Mouse (Mus musculus) midbrain, postnatal 0 days (tissue): Measurements from ENCODE around the gene H13. TPM values are rescaled to one million over a fixed set of nuclear protein-coding genes. Genes with fewer than 3 reads are reported as not detected.

ENCODE experiments used
- ATAC-seq: fragments of 200-750 bp; cut with Nextera tagmentation; 2 replicates; pipeline ENCODE4 v1.8.0; 2017; ENCODE audit warnings: moderate number of reproducible peaks, mild to moderate bottlenecking, moderate TSS enrichment, moderate library complexity; ENCODE audit not compliant: low FRiP score
- DNase-seq: peaks from one replicate; pipeline ENCODE4 v3.0.0-alpha.2; 2015; ENCODE audit warnings: low spot score
- H3K27ac ChIP-seq: fragments of 300-500 bp; sonication (generic); 2 replicates; pipeline ENCODE4 v1.5.1; 2014; ENCODE audit warnings: low read depth, mild to moderate bottlenecking, low read length, mixed read lengths
- H3K27me3 ChIP-seq: fragments of 300-500 bp; sonication (generic); 2 replicates; pipeline ENCODE4 v1.6.1; 2014; ENCODE audit warnings: low read length, control low read depth, mixed read lengths; ENCODE audit not compliant: insufficient read depth
- H3K36me3 ChIP-seq: fragments of 300-500 bp; sonication (generic); 2 replicates; pipeline ENCODE4 v1.6.1; 2014; ENCODE audit warnings: low read length, control low read depth, mixed read lengths; ENCODE audit not compliant: insufficient read depth
- H3K4me1 ChIP-seq: fragments of 300-500 bp; sonication (generic); 2 replicates; pipeline ENCODE4 v1.6.1; 2014; ENCODE audit warnings: mild to moderate bottlenecking, control low read depth, antibody characterized with exemption, low read length, mixed read lengths; ENCODE audit not compliant: insufficient read depth
- H3K4me2 ChIP-seq: fragments of 300-500 bp; sonication (generic); 2 replicates; pipeline ENCODE4 v1.6.1; 2014; ENCODE audit warnings: low read depth, mild to moderate bottlenecking, low read length, mixed read lengths; ENCODE audit not compliant: poor library complexity, severe bottlenecking
- H3K4me3 ChIP-seq: fragments of 300-500 bp; sonication (generic); 2 replicates; pipeline ENCODE4 v1.5.1; 2014; ENCODE audit warnings: low read depth, mild to moderate bottlenecking, low read length, moderate library complexity
- H3K9ac ChIP-seq: fragments of 300-500 bp; sonication (generic); replicated peaks from 2 replicates; pipeline ENCODE4 v1.6.1; 2014; ENCODE audit warnings: mild to moderate bottlenecking, low read length, moderate library complexity, mixed read lengths; ENCODE audit not compliant: poor library complexity, severe bottlenecking
- H3K9me3 ChIP-seq: fragments of 300-500 bp; sonication (generic); 2 replicates; pipeline ENCODE4 v1.6.1; 2016; ENCODE audit warnings: low read length, control low read depth
- CTCF ChIP-seq: IDR thresholded peaks from 2 replicates; pipeline ENCODE4 v1.5.1; 2016; ENCODE audit warnings: antibody characterized with exemption, mild to moderate bottlenecking
- WGBS: fragments of 180-500 bp; shearing (Covaris S2); extraction: QIAGEN DNeasy Blood & Tissue Kit; methylation state at CpG from one replicate; pipeline ENCODE4 v1.1.7; 2014; 5-methylcytosine and 5-hydroxymethylcytosine counted together
- polyA plus RNA-seq: library from polyadenylated mRNA; unstranded; fragments of >200 nt; fragmentation: Nextera tagmentation; extraction: Ambion mirVana; gene quantifications from 2 replicates; pipeline ENCODE4 v1.2.1, GENCODE M21; 2015
- total RNA-seq: library from RNA; depleted of rRNA; stranded (reverse); fragments of >200 nt; gene quantifications from 2 replicates; pipeline ENCODE4 v1.2.3, GENCODE M21; 2014; rRNA removed

Gene H13
- total RNA-seq (166 and 173 TPM in 2 replicates), polyA plus RNA-seq (175 and 182 TPM in 2 replicates)

- H3K9ac ChIP-seq: peak within 1 kb of the TSS; percentile 97
- H3K27ac ChIP-seq: peak within 1 kb of the TSS; percentile 98
- TF ChIP-seq CTCF: peak; percentile 99
- peak within 1 kb of the TSS; percentile 95 for H3K4me2 ChIP-seq
- no peaks in the 10 kb centered on the region for H3K27me3 ChIP-seq
- ATAC-seq (peak; percentile 85), DNase-seq (peak; percentile 97)
- no peaks in the 10 kb centered on the region for H3K9me3 ChIP-seq
- 0% methylated on average over 31 of the region's 35 CpGs for WGBS
- peak within 1 kb of the TSS; percentile 73 for H3K4me3 ChIP-seq
- peaks cover 15% of the 10 kb centered on the region for H3K4me1 ChIP-seq
- H3K36me3 ChIP-seq: 0 out of 2 replicates have a peak, but pooled peaks cover 6% of the 10 kb centered on the region
Observed at GRCm38 (mm10) chr2:152669256-152669638, at the start of gene H13. TSS of gene H13 (plus strand) at chr2:152669461.

GRCm38 (mm10) chr2:152620367-152621134 is 48.7 kb upstream of the H13 start:
- Histone ChIP-seq H3K4me3 (no peak overlapping the region), H3K27ac (no peak overlapping the region), H3K27me3 (peaks cover 1% of the 10 kb centered on the region; the same call in 1 of the 2 replicates), H3K36me3 (no peaks in the 10 kb centered on the region), H3K4me2 (no peak overlapping the region), H3K9ac (no peak overlapping the region), H3K9me3 (no peaks in the 10 kb centered on the region), H3K4me1 (no peaks in the 10 kb centered on the region)
- no peak for ATAC-seq
- 80% methylated on average over 9 of the region's 9 CpGs for WGBS
- TF ChIP-seq CTCF: no peak
- DNase-seq: no peak

GRCm38 (mm10) chr2:152622151-152622550 is 47.1 kb upstream of the H13 start:
- no peak overlapping the region for H3K4me3 ChIP-seq
- no peak overlapping the region for H3K27ac ChIP-seq
- ATAC-seq (no peak), DNase-seq (no peak)
- H3K27me3 ChIP-seq: peaks cover 7% of the 10 kb centered on the region
- WGBS: 89% methylated on average over 13 of the region's 13 CpGs
- no peaks in the 10 kb centered on the region for H3K4me1 ChIP-seq
- no peaks in the 10 kb centered on the region for H3K36me3 ChIP-seq
- no peak for TF ChIP-seq CTCF
- no peaks in the 10 kb centered on the region for H3K9me3 ChIP-seq
- H3K4me2 ChIP-seq: no peak overlapping the region
- no peak overlapping the region for H3K9ac ChIP-seq

- WGBS: 82% methylated on average over 7 of the region's 7 CpGs
- Histone ChIP-seq H3K27me3 (peaks cover 9% of the 10 kb centered on the region), H3K9me3 (no peaks in the 10 kb centered on the region), H3K36me3 (no peaks in the 10 kb centered on the region), H3K9ac (no peak within 1 kb of the TSS), H3K4me2 (no peak within 1 kb of the TSS), H3K27ac (no peak within 1 kb of the TSS), H3K4me3 (no peak within 1 kb of the TSS), H3K4me1 (no peaks in the 10 kb centered on the region)
- no peak for ATAC-seq
- TF ChIP-seq CTCF: no peak
- no peak for DNase-seq
Observed at GRCm38 (mm10) chr2:152622953-152623352, 46.3 kb upstream of the H13 start, which contains the start of gene Defb25. TSS of gene Defb25 (minus strand) at chr2:152623053.

- no peak overlapping the region for H3K9ac ChIP-seq
- no peak for DNase-seq
- no peak overlapping the region for H3K4me2 ChIP-seq
- no peak overlapping the region for H3K4me3 ChIP-seq
- ATAC-seq: no peak
- H3K9me3 ChIP-seq: no peaks in the 10 kb centered on the region
- peaks cover 16% of the 10 kb centered on the region for H3K27me3 ChIP-seq
- H3K36me3 ChIP-seq: no peaks in the 10 kb centered on the region
- WGBS: 95% methylated on average over 2 of the region's 2 CpGs
- H3K27ac ChIP-seq: no peak overlapping the region
- no peaks in the 10 kb centered on the region for H3K4me1 ChIP-seq
- TF ChIP-seq CTCF: no peak
Observed at GRCm38 (mm10) chr2:152624566-152624965, 44.7 kb upstream of the H13 start.

- peaks cover 18% of the 10 kb centered on the region for H3K27me3 ChIP-seq
- ATAC-seq (peak; percentile 69), DNase-seq (peak; percentile 47)
- H3K36me3 ChIP-seq: no peaks in the 10 kb centered on the region
- H3K4me2 ChIP-seq: no peak overlapping the region
- H3K9me3 ChIP-seq: no peaks in the 10 kb centered on the region
- peak; percentile 40; the same call in 1 of the 2 replicates for TF ChIP-seq CTCF
- no peak overlapping the region for H3K27ac ChIP-seq
- H3K4me3 ChIP-seq: no peak overlapping the region
- 8% methylated on average over 1 of the region's 1 CpGs for WGBS
- no peaks in the 10 kb centered on the region for H3K4me1 ChIP-seq
- H3K9ac ChIP-seq: no peak overlapping the region
Observed at GRCm38 (mm10) chr2:152625256-152625655, 44.0 kb upstream of the H13 start.
